Mouse (Mus musculus): ENCODE results near the gene Axin2. TPM values are rescaled to one million over a fixed set of nuclear protein-coding genes. Genes with fewer than 3 reads are reported as not detected.

Axin2 gene
- polyA plus RNA-seq, 1 experiment = not detected

- TF ChIP-seq POLR2A (IDR thresholded peaks at IDR 0.05; ENCODE audit: insufficient read depth, low read depth, low read length) (no peak), CTCF (IDR thresholded peaks at IDR 0.05; ENCODE audit: insufficient read depth, low read depth, low read length) (no peak)
- peaks cover 8% of the 10 kb centered on the region; the same call in 1 of the 2 replicates for H3K4me1 ChIP-seq (ENCODE audit: control insufficient read depth, insufficient read depth, low read length)
- H3K27ac ChIP-seq (ENCODE audit: insufficient read depth, low read depth, low read length) = no peak overlapping the region
- no peak overlapping the region for H3K4me3 ChIP-seq (ENCODE audit: insufficient read depth, low read depth, low read length)
- 94% methylated on average over 6 of the region's 6 CpGs for WGBS
These were observed 21.7 kb upstream of the Axin2 start for GRCm38 (mm10) chr11:108898483-108898882.

GRCm38 (mm10) chr11:108900718-108901488 lies 19.2 kb upstream of the Axin2 start:
- Histone ChIP-seq H3K27ac (ENCODE audit: insufficient read depth, low read depth, low read length) (no peak overlapping the region), H3K4me1 (ENCODE audit: control insufficient read depth, insufficient read depth, low read length) (peaks cover 8% of the 10 kb centered on the region; the same call in 1 of the 2 replicates), H3K4me3 (ENCODE audit: insufficient read depth, low read depth, low read length) (no peak overlapping the region)
- no peak for TF ChIP-seq POLR2A (IDR thresholded peaks at IDR 0.05; ENCODE audit: insufficient read depth, low read depth, low read length)
- TF ChIP-seq CTCF (IDR thresholded peaks at IDR 0.05; ENCODE audit: insufficient read depth, low read depth, low read length) = no peak
- 57% methylated on average over 10 of the region's 10 CpGs for WGBS

DNA sequence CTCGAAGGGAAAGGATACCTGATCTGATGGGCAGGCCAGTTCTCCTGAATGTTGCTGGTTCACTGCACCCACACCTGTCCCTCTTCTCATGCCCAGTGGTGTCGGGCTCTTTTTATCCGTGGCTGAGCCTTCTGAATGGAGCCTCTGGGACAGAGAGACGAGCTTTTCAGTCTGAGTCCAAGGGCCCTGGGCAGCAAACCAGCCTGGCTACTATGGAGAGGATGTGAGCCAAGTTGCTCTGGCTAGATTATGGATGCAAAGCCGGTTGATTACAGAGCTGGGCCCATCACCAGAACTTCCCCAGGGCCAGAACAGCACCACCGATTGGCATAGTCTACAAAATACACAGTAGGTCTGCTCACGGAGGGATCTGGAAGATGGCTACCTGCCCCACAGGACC lies 18.5 kb upstream of the Axin2 start:
- TF ChIP-seq CTCF (IDR thresholded peaks at IDR 0.05; ENCODE audit: insufficient read depth, low read depth, low read length) (no peak), POLR2A (IDR thresholded peaks at IDR 0.05; ENCODE audit: insufficient read depth, low read depth, low read length) (no peak)
- no peak overlapping the region for H3K4me3 ChIP-seq (ENCODE audit: insufficient read depth, low read depth, low read length)
- WGBS = 65% methylated on average over 7 of the region's 7 CpGs
- no peak overlapping the region for H3K27ac ChIP-seq (ENCODE audit: insufficient read depth, low read depth, low read length)
- peaks cover 8% of the 10 kb centered on the region; the same call in 1 of the 2 replicates for H3K4me1 ChIP-seq (ENCODE audit: control insufficient read depth, insufficient read depth, low read length)

DNA sequence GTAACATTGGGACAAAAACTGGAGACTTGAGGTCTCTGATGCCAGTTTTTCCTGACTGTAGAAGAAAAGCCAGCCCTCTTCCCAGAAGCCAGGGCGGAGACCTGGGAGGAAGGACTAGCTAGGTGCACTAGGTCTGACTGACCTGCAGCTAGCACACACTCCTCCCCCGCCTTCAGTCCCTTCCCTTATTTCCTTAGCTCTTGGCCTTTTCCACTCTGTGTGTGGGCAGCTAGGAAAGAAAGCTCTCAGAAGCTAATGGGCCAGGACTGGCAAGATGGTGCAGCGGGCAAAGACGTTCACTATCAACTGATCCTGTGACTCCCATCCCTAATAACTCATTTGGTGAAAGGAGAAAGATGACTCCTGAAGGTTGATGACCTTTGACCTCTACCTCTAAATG lies 17.8 kb upstream of the Axin2 start:
- TF ChIP-seq POLR2A (IDR thresholded peaks at IDR 0.05; ENCODE audit: insufficient read depth, low read depth, low read length) (no peak), CTCF (IDR thresholded peaks at IDR 0.05; ENCODE audit: insufficient read depth, low read depth, low read length) (no peak)
- WGBS = 81% methylated on average over 4 of the region's 4 CpGs
- Histone ChIP-seq H3K27ac (ENCODE audit: insufficient read depth, low read depth, low read length) (no peak overlapping the region), H3K4me1 (ENCODE audit: control insufficient read depth, insufficient read depth, low read length) (peaks cover 8% of the 10 kb centered on the region; the same call in 1 of the 2 replicates), H3K4me3 (ENCODE audit: insufficient read depth, low read depth, low read length) (no peak overlapping the region)

GRCm38 (mm10) chr11:108906590-108907254 lies 13.4 kb upstream of the Axin2 start:
- Histone ChIP-seq H3K4me1 (ENCODE audit: control insufficient read depth, insufficient read depth, low read length) (peaks cover 8% of the 10 kb centered on the region), H3K27ac (ENCODE audit: insufficient read depth, low read depth, low read length) (no peak overlapping the region), H3K4me3 (ENCODE audit: insufficient read depth, low read depth, low read length) (no peak overlapping the region)
- WGBS = 89% methylated on average over 7 of the region's 7 CpGs
- TF ChIP-seq CTCF (IDR thresholded peaks at IDR 0.05; ENCODE audit: insufficient read depth, low read depth, low read length) = no peak
- no peak for TF ChIP-seq POLR2A (IDR thresholded peaks at IDR 0.05; ENCODE audit: insufficient read depth, low read depth, low read length)

DNA sequence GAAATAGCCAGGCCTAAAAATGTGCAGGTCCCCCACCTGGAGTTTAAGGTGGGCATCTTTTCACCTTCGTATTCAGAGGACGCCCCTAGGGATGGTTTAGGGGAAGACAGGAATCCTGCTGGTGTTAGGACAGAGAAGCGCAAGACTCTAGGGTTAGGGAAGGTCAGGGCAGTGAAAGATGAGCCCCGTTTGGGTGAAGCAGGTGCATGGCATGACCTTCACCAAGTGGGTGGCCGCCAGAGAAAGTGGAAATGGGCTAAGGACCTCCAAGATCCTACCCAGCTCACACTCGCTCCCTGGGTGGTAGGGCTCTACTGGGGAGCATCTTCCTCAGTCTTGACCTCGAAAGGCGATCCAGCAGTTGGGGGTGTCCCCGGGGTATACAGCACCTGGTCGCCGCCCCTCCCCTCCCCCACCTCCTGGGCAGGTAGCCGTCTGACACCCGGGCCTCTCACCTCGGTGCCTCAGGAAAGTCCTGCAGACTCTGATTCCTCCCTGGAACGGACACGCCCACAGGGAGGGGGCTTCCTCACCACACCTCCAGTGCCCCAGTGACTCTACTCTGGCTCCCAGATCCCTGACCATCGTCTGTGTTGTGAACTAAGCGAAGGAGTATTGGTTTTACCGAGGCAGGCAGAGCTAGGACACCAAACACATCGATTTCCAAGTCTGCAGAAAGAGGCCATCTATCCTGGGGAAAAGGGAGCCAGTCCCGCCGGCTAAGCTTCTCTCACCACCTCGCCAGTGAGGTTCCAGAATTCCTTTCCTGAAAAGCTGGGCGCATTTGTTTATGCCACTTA lies 10.6 kb upstream of the Axin2 start:
- no peak overlapping the region for H3K27ac ChIP-seq (ENCODE audit: insufficient read depth, low read depth, low read length)
- 27% methylated on average over 24 of the region's 24 CpGs for WGBS
- TF ChIP-seq CTCF (IDR thresholded peaks at IDR 0.05; ENCODE audit: insufficient read depth, low read depth, low read length) = no peak
- TF ChIP-seq POLR2A (IDR thresholded peaks at IDR 0.05; ENCODE audit: insufficient read depth, low read depth, low read length) = no peak

DNA sequence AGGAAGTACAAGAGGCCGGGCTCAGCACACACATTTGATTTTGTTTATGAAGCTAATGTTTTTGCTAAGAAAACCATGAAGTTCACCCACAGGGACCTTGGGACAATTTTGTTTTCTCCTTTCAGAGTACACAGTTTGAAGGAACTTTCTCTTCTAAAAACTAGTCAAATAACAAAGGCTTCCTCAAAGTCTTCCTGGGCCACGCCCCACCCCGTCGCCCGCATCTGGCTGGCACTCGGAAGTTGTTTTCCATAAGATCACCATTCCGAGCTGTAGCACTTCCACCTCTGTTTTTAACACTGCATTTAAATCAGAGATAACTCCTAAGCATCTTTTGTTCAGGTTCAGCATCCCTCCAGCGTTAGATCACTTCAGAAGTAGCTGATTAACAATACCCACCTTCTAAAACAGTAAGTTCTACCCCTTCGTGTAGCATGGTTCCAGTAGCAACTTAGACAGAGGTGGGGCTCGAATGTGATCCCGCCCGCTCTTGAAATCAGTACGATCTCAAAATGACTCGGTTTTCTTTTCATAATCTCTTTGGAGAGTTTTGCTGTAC lies 9.7 kb upstream of the Axin2 start:
- 35% methylated on average over 14 of the region's 14 CpGs for WGBS
- no peak overlapping the region for H3K4me3 ChIP-seq (ENCODE audit: insufficient read depth, low read depth, low read length)
- no peak overlapping the region for H3K27ac ChIP-seq (ENCODE audit: insufficient read depth, low read depth, low read length)
- H3K4me1 ChIP-seq (ENCODE audit: control insufficient read depth, insufficient read depth, low read length) = peaks cover 8% of the 10 kb centered on the region
- TF ChIP-seq POLR2A (IDR thresholded peaks at IDR 0.05; ENCODE audit: insufficient read depth, low read depth, low read length) (no peak), CTCF (IDR thresholded peaks at IDR 0.05; ENCODE audit: insufficient read depth, low read depth, low read length) (no peak)

More for the DNA sequence above, 10.6 kb upstream of the Axin2 start:
- no peak overlapping the region for H3K4me3 ChIP-seq (ENCODE audit: insufficient read depth, low read depth, low read length)
- peaks cover 8% of the 10 kb centered on the region for H3K4me1 ChIP-seq (ENCODE audit: control insufficient read depth, insufficient read depth, low read length)

DNA sequence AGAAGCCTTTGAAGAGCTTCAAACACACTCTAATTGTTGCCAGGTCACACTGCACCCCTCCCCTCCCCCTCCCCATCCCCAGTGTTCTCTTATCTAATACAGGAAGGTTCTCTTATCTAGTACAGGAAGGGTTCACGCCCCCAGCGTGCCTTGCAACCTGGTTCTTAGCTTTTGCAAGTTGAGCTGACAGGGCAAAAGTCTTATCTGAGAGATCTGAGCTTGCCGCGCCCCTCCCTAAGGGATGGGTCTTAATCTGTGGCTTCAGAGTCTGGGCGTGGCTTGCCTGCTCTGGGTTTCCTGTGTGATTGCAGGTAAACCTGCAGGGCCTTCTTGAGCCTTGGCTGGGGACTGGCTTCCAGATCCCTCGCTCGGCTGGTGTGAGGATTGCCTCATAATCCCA lies 9.2 kb upstream of the Axin2 start:
- WGBS = 62% methylated on average over 7 of the region's 7 CpGs
- no peak overlapping the region for H3K27ac ChIP-seq (ENCODE audit: insufficient read depth, low read depth, low read length)
- no peak for TF ChIP-seq POLR2A (IDR thresholded peaks at IDR 0.05; ENCODE audit: insufficient read depth, low read depth, low read length)
- no peak for TF ChIP-seq CTCF (IDR thresholded peaks at IDR 0.05; ENCODE audit: insufficient read depth, low read depth, low read length)
- peaks cover 8% of the 10 kb centered on the region for H3K4me1 ChIP-seq (ENCODE audit: control insufficient read depth, insufficient read depth, low read length)
- no peak overlapping the region for H3K4me3 ChIP-seq (ENCODE audit: insufficient read depth, low read depth, low read length)

All from olfactory bulb, adult 2 months (tissue).